In the genomic region with DNA sequence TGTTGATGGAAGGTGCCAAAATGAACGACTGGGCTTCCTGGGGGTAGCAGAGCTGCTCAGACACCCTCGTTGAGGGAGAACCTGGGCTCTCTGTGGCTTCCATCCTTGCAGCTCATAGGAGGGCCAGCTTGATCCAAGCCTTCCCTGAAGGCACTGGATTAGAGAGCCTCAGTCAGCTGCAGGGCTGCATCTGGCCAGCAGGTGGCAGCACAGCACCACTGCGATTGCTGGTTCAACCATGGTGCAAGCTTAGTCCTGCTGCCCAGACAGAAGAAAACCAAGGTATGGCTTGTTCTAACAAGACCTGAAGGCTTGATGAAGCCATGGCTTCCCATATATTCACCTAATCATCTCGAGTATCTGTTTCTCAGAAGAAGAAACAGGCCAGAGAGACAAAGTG, we compare ENCODE assay signal across 9 mouse cellular contexts. TPM values are rescaled to one million over a fixed set of nuclear protein-coding genes. Genes with fewer than 3 reads are reported as not detected.
A peak's percentile ranks its signal among the peaks of the same experiment; 100 is the strongest.
DNase-seq lines count a peak whose midpoint lies in the region; ATAC-seq and TF ChIP-seq lines count a peak whose summit lies in the region.
"Had no signal": no experiment of that assay in that cellular context is flagged by ENCODE, and none has a peak within 500 bp of the region (broad histone marks: within the 10 kb centered on the region; RNA-seq: fewer than 3 reads in every experiment).

No protein-coding gene starts in this region.

- H3K9ac ChIP-seq in MEL (ENCODE audit: control insufficient read depth, low read depth, low read length, poor library complexity, severe bottlenecking): no peak overlapping the region
- no peak overlapping the region for H3K9ac ChIP-seq in hindbrain, embryonic 15.5 days
- H3K9ac ChIP-seq: heart, embryonic 13.5 days had no signal

- H3K27me3 ChIP-seq in MEL (ENCODE audit: control insufficient read depth in 1 of 2, insufficient read depth in 2 of 2, low read length in 2 of 2): no peaks in the 10 kb centered on the region
- H3K27me3 ChIP-seq in hindbrain, embryonic 15.5 days: no peaks in the 10 kb centered on the region
- H3K27me3 ChIP-seq: heart, embryonic 13.5 days had no signal

- H3K4me3 ChIP-seq in MEL (ENCODE audit: control insufficient read depth in 1 of 2, insufficient read depth in 1 of 2, low read depth in 2 of 2, low read length in 2 of 2): no peak overlapping the region
- no peak overlapping the region for H3K4me3 ChIP-seq in hindbrain, embryonic 15.5 days
- H3K4me3 ChIP-seq: heart, embryonic 13.5 days had no signal

- no peak overlapping the region for H3K4me2 ChIP-seq in hindbrain, embryonic 15.5 days
- H3K4me2 ChIP-seq: heart, embryonic 13.5 days had no signal

- TF ChIP-seq CTCF in MEL (IDR thresholded peaks at IDR 0.05 in 2 of 3, conservative IDR thresholded peaks at IDR 0.05 in 1 of 3; ENCODE audit: control insufficient read depth in 1 of 3, insufficient read depth in 1 of 3, low read depth in 2 of 3, low read length in 3 of 3, poor library complexity in 1 of 3, severe bottlenecking in 1 of 3): peak; percentile 96 to 98 (median 98)

- H3K36me3 ChIP-seq in MEL (ENCODE audit: control insufficient read depth in 1 of 2, insufficient read depth in 2 of 2, low read length in 2 of 2): peaks cover 0 to under 1% of the 10 kb centered on the region in 2 experiments; a peak in 1 of 4 replicates
- H3K36me3 ChIP-seq in hindbrain, embryonic 15.5 days: no peaks in the 10 kb centered on the region

- ATAC-seq in hindbrain, embryonic 15.5 days (ENCODE audit: low FRiP score, low read depth): peak; percentile 39

- no peaks in the 10 kb centered on the region for H3K79me2 ChIP-seq in MEL (ENCODE audit: control insufficient read depth, insufficient read depth, low read length, poor library complexity)

- 18% methylated on average over 4 of the region's 4 CpGs for WGBS in hindbrain, embryonic 15.5 days

- no peak overlapping the region for H3K27ac ChIP-seq in MEL (ENCODE audit: control insufficient read depth, low read depth, low read length)
- H3K27ac ChIP-seq in hindbrain, embryonic 15.5 days (replicated peaks): no peak overlapping the region
- H3K27ac ChIP-seq: heart, embryonic 13.5 days had no signal

- H3K9me3 ChIP-seq in MEL (replicated peaks; ENCODE audit: insufficient read depth, low read length): no peaks in the 10 kb centered on the region
- no peaks in the 10 kb centered on the region for H3K9me3 ChIP-seq in hindbrain, embryonic 15.5 days
- H3K9me3 ChIP-seq: heart, embryonic 13.5 days had no signal

- peak; percentile 96 for TF ChIP-seq RAD21 in MEL (IDR thresholded peaks at IDR 0.05; ENCODE audit: low read depth, low read length)

- no peak for TF ChIP-seq POLR2A in MEL (IDR thresholded peaks at IDR 0.05; ENCODE audit: control insufficient read depth in 1 of 2, insufficient read depth in 1 of 2, low read depth in 1 of 2, low read length in 2 of 2, poor library complexity in 1 of 2)

- peak; percentile 74 for DNase-seq in MEL (ENCODE audit: low read depth, low spot score)
- peak; percentile 63 for DNase-seq in cerebellum, adult 8-10 months
- DNase-seq in frontal cortex, postnatal 10 days (ENCODE audit: low spot score in 2 of 2): peak; percentile 58 to 84
- DNase-seq in layer of hippocampus, postnatal 14 days (ENCODE audit: low spot score in 2 of 2): peak; percentile 88 to 91
- DNase-seq in lung, postnatal 25 days (ENCODE audit: low spot score): peak; percentile 85
- peak; percentile 91 for DNase-seq in retina, embryonic 14.5 days (ENCODE audit: low spot score)
- peak; percentile 87 for DNase-seq in thymus, postnatal 25 days

- no peaks in the 10 kb centered on the region for H3K4me1 ChIP-seq in MEL (ENCODE audit: control insufficient read depth in 1 of 2, insufficient read depth in 2 of 2, low read length in 2 of 2)
- peaks cover 6% of the 10 kb centered on the region; the same call in 1 of the 2 replicates for H3K4me1 ChIP-seq in hindbrain, embryonic 15.5 days (replicated peaks)
- H3K4me1 ChIP-seq: heart, embryonic 13.5 days had no signal

- TF ChIP-seq EP300 in MEL (IDR thresholded peaks at IDR 0.05; ENCODE audit: low read depth in 1 of 2, low read length in 2 of 2): no peak

TF ChIP-seq in MEL, 35 proteins besides CTCF, POLR2A, EP300 and RAD21:
- TF ChIP-seq KAT2A (conservative IDR thresholded peaks at IDR 0.05; ENCODE audit: low read depth, low read length): no peak
- 0 out of 2 replicates have a peak, but pooled peaks have one; percentile 23 for TF ChIP-seq BHLHE40 (IDR thresholded peaks at IDR 0.05; ENCODE audit: borderline replicate concordance, low read depth, low read length)
- no peak for TF ChIP-seq USF1 (IDR thresholded peaks at IDR 0.05; ENCODE audit: low read depth, low read length)
- TF ChIP-seq ZC3H11A (IDR thresholded peaks at IDR 0.05; ENCODE audit: low read depth, low read length): peak; percentile 84
- TF ChIP-seq ETS1 (IDR thresholded peaks at IDR 0.05; ENCODE audit: low read depth, low read length): no peak
- TF ChIP-seq TAL1 (IDR thresholded peaks at IDR 0.05; ENCODE audit: low read length): no peak
- no peak for TF ChIP-seq MXI1 (IDR thresholded peaks at IDR 0.05; ENCODE audit: low read depth, low read length)
- TF ChIP-seq MAFK (IDR thresholded peaks at IDR 0.05; ENCODE audit: borderline replicate concordance, low read depth, low read length): no peak
- TF ChIP-seq MEF2A (IDR thresholded peaks at IDR 0.05; ENCODE audit: extremely low read depth, insufficient replicate concordance, low read depth, low read length, poor library complexity, severe bottlenecking): no peak
- TF ChIP-seq TCF12 (IDR thresholded peaks at IDR 0.05; ENCODE audit: low read depth, low read length): no peak
- peak; percentile 91 for TF ChIP-seq SMC3 (IDR thresholded peaks at IDR 0.05; ENCODE audit: low read depth, low read length)
- no peak for TF ChIP-seq ZKSCAN1 (IDR thresholded peaks at IDR 0.05; ENCODE audit: low read depth, low read length)
- TF ChIP-seq SIN3A (IDR thresholded peaks at IDR 0.05; ENCODE audit: low read length): peak; percentile 27; the same call in 1 of the 2 replicates

RNA-seq across cellular contexts. Expression of gene Orm2, which starts 6.3 kb away (rescaled TPM):
- total RNA-seq in MEL (2012; rRNA removed): not detected in 2 replicates
- polyA plus RNA-seq in MEL (2012; ENCODE audit: insufficient read depth in 1 of 2, insufficient read length in 2 of 2, low read depth in 1 of 2, low replicate concordance in 2 of 2, missing spikeins in 1 of 2): not detected
- polyA plus RNA-seq in hindbrain, embryonic 15.5 days (2015; fragmentation: Nextera tagmentation; extraction: Ambion mirVana): not detected in 2 replicates
- total RNA-seq in layer of hippocampus, postnatal 14 days (2021): not detected
- polyA plus RNA-seq: heart, embryonic 13.5 days had no signal

RNA-seq across cellular contexts. Expression of gene Orm3, which starts 12.6 kb away (rescaled TPM):
- total RNA-seq in MEL (2012; rRNA removed): not detected in 2 replicates
- not detected for polyA plus RNA-seq in MEL (2012; ENCODE audit: insufficient read depth in 1 of 2, insufficient read length in 2 of 2, low read depth in 1 of 2, low replicate concordance in 2 of 2, missing spikeins in 1 of 2)
- polyA plus RNA-seq in hindbrain, embryonic 15.5 days (2015; fragmentation: Nextera tagmentation; extraction: Ambion mirVana): not detected in 2 replicates
- not detected for total RNA-seq in layer of hippocampus, postnatal 14 days (2021)
- polyA plus RNA-seq: heart, embryonic 13.5 days had no signal

RNA-seq across cellular contexts. Expression of gene Orm1, which starts 24.2 kb away (rescaled TPM):
- total RNA-seq in MEL (2012; rRNA removed): not detected in 2 replicates
- not detected for polyA plus RNA-seq in MEL (2012; ENCODE audit: insufficient read depth in 1 of 2, insufficient read length in 2 of 2, low read depth in 1 of 2, low replicate concordance in 2 of 2, missing spikeins in 1 of 2)
- polyA plus RNA-seq in hindbrain, embryonic 15.5 days (2015; fragmentation: Nextera tagmentation; extraction: Ambion mirVana): not detected in 2 replicates
- total RNA-seq in layer of hippocampus, postnatal 14 days (2021): not detected
- polyA plus RNA-seq: heart, embryonic 13.5 days had no signal

RNA-seq across cellular contexts. Expression of gene Akna, which starts 34.6 kb away (rescaled TPM):
- total RNA-seq in MEL (2012; rRNA removed): 3.9 and 6.2 TPM in 2 replicates
- polyA plus RNA-seq in MEL (2012; ENCODE audit: insufficient read depth in 1 of 2, insufficient read length in 2 of 2, low read depth in 1 of 2, low replicate concordance in 2 of 2, missing spikeins in 1 of 2): 10 to 100 TPM in 1 of 2 experiments, not detected in 1; 14.1 TPM
- 6.6 and 7.2 TPM in 2 replicates for polyA plus RNA-seq in hindbrain, embryonic 15.5 days (2015; fragmentation: Nextera tagmentation; extraction: Ambion mirVana)
- total RNA-seq in layer of hippocampus, postnatal 14 days (2021): 1 to 10 TPM; 4.4 to 4.6 TPM
